ENCODE assay signal across 8 mouse cellular contexts in genomic region chr11:23496661-23497060, GRCm38 (mm10). TPM values are rescaled to one million over a fixed set of nuclear protein-coding genes. Genes with fewer than 3 reads are reported as not detected.
DNase-seq lines count a peak whose midpoint lies in the region; ATAC-seq lines count a peak whose summit lies in the region.

No protein-coding gene starts in this region.

- ATAC-seq in lung, embryonic 16.5 days (ENCODE audit: low read depth), result no peak
- no peak for ATAC-seq in hindbrain, embryonic 14.5 days (ENCODE audit: low FRiP score)
- ATAC-seq in midbrain, embryonic 11.5 days (ENCODE audit: low FRiP score), result no peak

- no peaks in the 10 kb centered on the region for H3K27me3 ChIP-seq in lung, embryonic 16.5 days (ENCODE audit: control insufficient read depth, insufficient read depth, low read depth, low read length)
- H3K27me3 ChIP-seq in hindbrain, embryonic 14.5 days (ENCODE audit: control insufficient read depth, insufficient read depth, low read length), result no peaks in the 10 kb centered on the region
- H3K27me3 ChIP-seq in midbrain, embryonic 11.5 days (ENCODE audit: control insufficient read depth, insufficient read depth, low read length), result no peaks in the 10 kb centered on the region

- 34% methylated on average over 6 of the region's 6 CpGs for WGBS in lung, embryonic 16.5 days
- 43% methylated on average over 6 of the region's 6 CpGs for WGBS in hindbrain, embryonic 14.5 days
- WGBS in midbrain, embryonic 11.5 days, result 55% methylated on average over 6 of the region's 6 CpGs

- H3K27ac ChIP-seq in lung, embryonic 16.5 days (ENCODE audit: low read length), result no peak overlapping the region
- H3K27ac ChIP-seq in hindbrain, embryonic 14.5 days, result peak overlapping the region; percentile 93
- H3K27ac ChIP-seq in midbrain, embryonic 11.5 days (ENCODE audit: low read depth, low read length), result no peak overlapping the region

- peaks cover 26% of the 10 kb centered on the region for H3K36me3 ChIP-seq in lung, embryonic 16.5 days (ENCODE audit: control insufficient read depth, insufficient read depth, low read length)
- H3K36me3 ChIP-seq in hindbrain, embryonic 14.5 days (replicated peaks; ENCODE audit: control insufficient read depth, insufficient read depth), result peaks cover 39% of the 10 kb centered on the region
- peaks cover 23% of the 10 kb centered on the region for H3K36me3 ChIP-seq in midbrain, embryonic 11.5 days (ENCODE audit: control insufficient read depth, insufficient read depth, low read length)

- peak overlapping the region; percentile 87 for H3K4me2 ChIP-seq in lung, embryonic 16.5 days (ENCODE audit: low read depth, low read length)
- peak overlapping the region; percentile 95 for H3K4me2 ChIP-seq in hindbrain, embryonic 14.5 days (replicated peaks)
- peak overlapping the region; percentile 74 for H3K4me2 ChIP-seq in midbrain, embryonic 11.5 days

- peaks cover 11% of the 10 kb centered on the region for H3K4me1 ChIP-seq in lung, embryonic 16.5 days (replicated peaks; ENCODE audit: control insufficient read depth, insufficient read depth, low read length)
- H3K4me1 ChIP-seq in hindbrain, embryonic 14.5 days (replicated peaks; ENCODE audit: control insufficient read depth, insufficient read depth, low read length), result peaks cover 24% of the 10 kb centered on the region
- peaks cover 21% of the 10 kb centered on the region for H3K4me1 ChIP-seq in midbrain, embryonic 11.5 days (ENCODE audit: control insufficient read depth, insufficient read depth, low read length)

- peak overlapping the region; percentile 95 for H3K9ac ChIP-seq in lung, embryonic 16.5 days (ENCODE audit: low read length)
- H3K9ac ChIP-seq in hindbrain, embryonic 14.5 days, result peak overlapping the region; percentile 78
- H3K9ac ChIP-seq in midbrain, embryonic 11.5 days (ENCODE audit: low read length), result peak overlapping the region; percentile 91

- no peaks in the 10 kb centered on the region for H3K9me3 ChIP-seq in lung, embryonic 16.5 days (ENCODE audit: control insufficient read depth, low read length)
- H3K9me3 ChIP-seq in hindbrain, embryonic 14.5 days (ENCODE audit: control insufficient read depth, low read length), result no peaks in the 10 kb centered on the region
- H3K9me3 ChIP-seq in midbrain, embryonic 11.5 days (ENCODE audit: control insufficient read depth, low read length), result no peaks in the 10 kb centered on the region

- DNase-seq in lung, postnatal 4 days, result no peak
- peak; percentile 51 to 53 for DNase-seq in cerebellum, postnatal 10 days
- DNase-seq in hindbrain, embryonic 14.5 days (ENCODE audit: low spot score), result no peak
- peak; percentile 83 for DNase-seq in midbrain, embryonic 11.5 days (ENCODE audit: low spot score, missing footprints)
- no peak for DNase-seq in embryo, embryonic 11 days
- no peak for DNase-seq in right cerebral cortex, postnatal 4 days
- DNase-seq in left cerebral cortex, adult 18-20 months (ENCODE audit: low spot score in 2 of 2), result no peak

- H3K4me3 ChIP-seq in lung, embryonic 16.5 days (ENCODE audit: low read length), result peak overlapping the region; percentile 90
- peak overlapping the region; percentile 64 for H3K4me3 ChIP-seq in hindbrain, embryonic 14.5 days (replicated peaks; ENCODE audit: low read length)
- peak overlapping the region; percentile 79 for H3K4me3 ChIP-seq in midbrain, embryonic 11.5 days (ENCODE audit: low read depth, low read length)

RNA-seq across cellular contexts. Expression of gene Ahsa2, which starts 1.2 kb away (rescaled TPM):
- polyA plus RNA-seq in lung, embryonic 16.5 days (2015; fragmentation: Nextera tagmentation; extraction: Ambion mirVana), result 79.0 and 80.6 TPM in 2 replicates
- 96.4 and 106 TPM in 2 replicates for polyA plus RNA-seq in hindbrain, embryonic 14.5 days (2014; fragmentation: Nextera tagmentation; extraction: Ambion mirVana)
- polyA plus RNA-seq in midbrain, embryonic 11.5 days (2014; fragmentation: Nextera tagmentation; extraction: Ambion mirVana), result 171 and 184 TPM in 2 replicates
- total RNA-seq in left cerebral cortex, adult 18-20 months (2021), result 10 to 100 TPM; 46.0 to 47.0 TPM

RNA-seq across cellular contexts. Expression of gene 1700093K21Rik, which starts 24.3 kb away (rescaled TPM):
- polyA plus RNA-seq in lung, embryonic 16.5 days (2015; fragmentation: Nextera tagmentation; extraction: Ambion mirVana), result not detected in 2 replicates
- not detected in 2 replicates for polyA plus RNA-seq in hindbrain, embryonic 14.5 days (2014; fragmentation: Nextera tagmentation; extraction: Ambion mirVana)
- not detected in 2 replicates for polyA plus RNA-seq in midbrain, embryonic 11.5 days (2014; fragmentation: Nextera tagmentation; extraction: Ambion mirVana)
- total RNA-seq in left cerebral cortex, adult 18-20 months (2021), result not detected

Comparison
In these comparisons a context has a peak if more than half of its experiments do, and no peak if none do; other contexts are left out.
1. DNase-seq: peak in cerebellum, postnatal 10 days (2 of 2) and midbrain, embryonic 11.5 days (single experiment); none in lung, postnatal 4 days (0 of 2), hindbrain, embryonic 14.5 days (single experiment), embryo, embryonic 11 days (single experiment), right cerebral cortex, postnatal 4 days (single experiment) and left cerebral cortex, adult 18-20 months (0 of 2).
2. Peak in every context shown above with its lines, with median percentiles within 50 percentile points of each other: H3K4me2 ChIP-seq, H3K4me3 ChIP-seq and H3K9ac ChIP-seq.